Mouse (Mus musculus) embryo, embryonic 10 days (tissue): ENCODE results near the gene Vmn1r188.
A peak's percentile ranks its signal among the peaks of the same experiment; 100 is the strongest.
"Not testable (repeated sequence)": the region's sequence is repeated elsewhere in the genome, so short reads cannot be mapped to it uniquely, and the experiment has no call there.

Experiments used
- DNase-seq: peaks from one replicate; pipeline ENCODE4 v3.0.0-alpha.2; 2015; ENCODE audit warnings: low spot score

Gene Vmn1r188

GRCm38 (mm10) chr13:22084140-22084539 is at the start of gene Vmn1r188:
TSS of gene Vmn1r188 (plus strand) at chr13:22084440.
- not testable (repeated sequence) for DNase-seq

- peak; percentile 58 for DNase-seq
Measured at GRCm38 (mm10) chr13:22034443-22035266, 49.6 kb upstream of the Vmn1r188 start.

GRCm38 (mm10) chr13:22035267-22036148 is 48.7 kb upstream of the Vmn1r188 start, which contains the start of the genes Hist1h2ah and Hist1h2bk:
TSS of gene Hist1h2ah (minus strand) at chr13:22035568.
TSS of gene Hist1h2bk (plus strand) at chr13:22035870.
- DNase-seq, result peak; percentile 95

- peak; percentile 72 for DNase-seq
Measured at GRCm38 (mm10) chr13:22036149-22036956, 47.9 kb upstream of the Vmn1r188 start.

- DNase-seq, result no peak
Measured at GRCm38 (mm10) chr13:22036986-22037385, 47.3 kb upstream of the Vmn1r188 start.

GRCm38 (mm10) chr13:22037415-22037814 is 46.8 kb upstream of the Vmn1r188 start:
- DNase-seq, result no peak

GRCm38 (mm10) chr13:22039364-22039763 is 44.9 kb upstream of the Vmn1r188 start:
- no peak for DNase-seq

GRCm38 (mm10) chr13:22039951-22040463 is 44.2 kb upstream of the Vmn1r188 start:
- DNase-seq, result no peak

GRCm38 (mm10) chr13:22040464-22041141 is 43.6 kb upstream of the Vmn1r188 start:
- peak; percentile 74 for DNase-seq

- peak; percentile 94 for DNase-seq
Measured at GRCm38 (mm10) chr13:22041142-22041536, 43.1 kb upstream of the Vmn1r188 start, which contains the start of gene Hist1h4i. TSS of gene Hist1h4i (minus strand) at chr13:22041362.

GRCm38 (mm10) chr13:22041651-22042567 is 42.3 kb upstream of the Vmn1r188 start:
- peak; percentile 68 for DNase-seq

- DNase-seq, result peak; percentile 97
Measured at GRCm38 (mm10) chr13:22042568-22043502, 41.4 kb upstream of the Vmn1r188 start, which contains the start of the genes Hist1h2ag and Hist1h2bj. TSS of gene Hist1h2ag (minus strand) at chr13:22042944. TSS of gene Hist1h2bj (plus strand) at chr13:22043214.

GRCm38 (mm10) chr13:22043503-22044431 is 40.5 kb upstream of the Vmn1r188 start:
- peak; percentile 84 for DNase-seq

GRCm38 (mm10) chr13:22044432-22045155 is 39.6 kb upstream of the Vmn1r188 start:
- DNase-seq, result no peak

- DNase-seq, result no peak
Measured at GRCm38 (mm10) chr13:22045311-22045710, 38.9 kb upstream of the Vmn1r188 start.

GRCm38 (mm10) chr13:22049041-22049440 is 35.2 kb upstream of the Vmn1r188 start:
- no peak for DNase-seq
